Mouse (Mus musculus) adrenal gland (tissue): ENCODE data around the gene Auts2.

Experiments used
- intact Hi-C: fragments of 180-260 bp; cut with DNase I; formaldehyde crosslinking; loops from one replicate; pipeline ENCODE4 v1.15.1; 2025

Gene Auts2

DNA sequence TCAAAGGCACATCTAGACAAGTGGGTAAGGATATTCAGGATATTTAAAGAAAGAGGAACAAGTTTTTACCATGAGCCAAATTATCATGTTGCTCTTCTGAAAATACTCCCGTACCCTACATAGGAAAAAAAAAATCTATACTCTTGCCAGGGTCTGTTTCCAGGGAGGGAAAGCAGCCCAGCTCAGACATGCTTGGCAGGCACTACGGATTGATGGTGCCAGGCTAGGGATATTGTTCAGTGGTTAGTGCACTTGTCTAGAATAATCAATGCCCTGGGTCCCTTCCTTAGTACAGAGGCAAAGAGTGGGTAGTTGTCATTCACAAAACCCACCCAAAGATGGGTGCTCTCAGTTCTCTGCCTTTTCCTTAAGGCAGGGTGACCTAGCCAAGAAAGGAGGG lies 90.8 kb downstream of the Auts2 start:
- intact Hi-C loops, result no loop called here

DNA sequence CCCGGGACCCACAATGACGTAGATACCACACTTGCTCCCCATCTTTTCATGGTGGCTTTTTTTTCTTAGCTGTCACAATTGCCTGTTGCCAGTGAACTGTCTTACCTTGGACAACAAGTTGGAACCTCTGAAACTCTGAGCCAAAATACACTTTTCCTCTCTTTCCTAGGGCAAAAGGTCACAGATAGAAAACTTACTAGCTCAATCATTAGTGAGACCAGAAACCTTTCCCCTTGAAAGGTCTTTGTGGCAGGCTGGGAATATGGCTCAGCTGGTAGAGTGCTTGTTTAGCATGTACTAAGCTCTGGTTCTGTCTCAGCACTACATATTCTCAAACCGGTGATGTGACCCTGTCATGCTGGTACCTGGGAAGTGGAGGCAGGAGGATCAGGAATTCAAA lies 93.1 kb downstream of the Auts2 start:
- intact Hi-C loops, result no loop called here

GRCm38 (mm10) chr5:132448401-132449066 lies 94.6 kb downstream of the Auts2 start:
- intact Hi-C loops, result no loop called here

- intact Hi-C loops, result no loop called here
Observed at GRCm38 (mm10) chr5:132445213-132445954, 97.8 kb downstream of the Auts2 start.

- intact Hi-C loops, result no loop called here
Observed at GRCm38 (mm10) chr5:132442948-132443347, 100.2 kb downstream of the Auts2 start.

- intact Hi-C loops, result no loop called here
Observed at GRCm38 (mm10) chr5:132438414-132438813, 104.7 kb downstream of the Auts2 start.

DNA sequence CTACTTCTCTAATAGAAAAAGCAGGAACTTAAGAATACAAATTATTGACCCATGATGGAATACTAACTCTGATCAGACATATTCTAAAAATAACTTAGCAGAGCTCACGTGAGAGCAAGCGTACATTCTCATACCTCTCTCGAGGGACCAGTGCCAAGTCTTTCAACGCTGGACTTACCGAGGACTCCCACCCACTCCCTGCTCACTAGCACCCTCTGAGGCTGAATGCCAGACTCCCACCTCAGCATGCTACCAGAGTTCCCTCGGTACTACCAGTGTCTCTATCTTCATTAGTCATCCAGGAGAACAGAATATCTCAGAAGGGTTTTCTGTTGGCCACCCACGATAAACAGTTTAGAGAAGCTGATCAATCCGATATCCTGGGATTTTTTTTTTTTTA lies 105.2 kb downstream of the Auts2 start:
- intact Hi-C loops, result no loop called here

- intact Hi-C loops, result no loop called here
Observed at GRCm38 (mm10) chr5:132437478-132437877, 105.7 kb downstream of the Auts2 start.

DNA sequence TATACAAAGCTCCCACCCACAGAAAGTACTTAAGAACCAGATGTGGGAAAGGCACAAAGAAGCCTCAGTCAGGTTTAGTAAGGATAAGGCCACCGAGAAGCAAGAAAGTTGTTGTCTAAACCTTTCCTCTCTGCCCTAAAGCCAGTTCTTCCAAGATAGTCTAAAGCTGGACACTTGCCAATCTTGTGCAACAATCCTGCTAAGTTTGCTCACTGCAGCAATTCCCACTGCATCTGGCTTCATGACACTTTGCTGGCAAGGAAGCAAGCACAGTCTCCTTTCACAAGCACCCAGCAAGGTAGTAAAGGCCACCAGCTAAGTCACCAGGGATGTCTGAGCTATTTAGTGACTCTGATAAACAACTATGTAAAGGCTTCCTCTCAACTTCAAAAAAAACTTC lies 106.2 kb downstream of the Auts2 start:
- intact Hi-C loops, result no loop called here

DNA sequence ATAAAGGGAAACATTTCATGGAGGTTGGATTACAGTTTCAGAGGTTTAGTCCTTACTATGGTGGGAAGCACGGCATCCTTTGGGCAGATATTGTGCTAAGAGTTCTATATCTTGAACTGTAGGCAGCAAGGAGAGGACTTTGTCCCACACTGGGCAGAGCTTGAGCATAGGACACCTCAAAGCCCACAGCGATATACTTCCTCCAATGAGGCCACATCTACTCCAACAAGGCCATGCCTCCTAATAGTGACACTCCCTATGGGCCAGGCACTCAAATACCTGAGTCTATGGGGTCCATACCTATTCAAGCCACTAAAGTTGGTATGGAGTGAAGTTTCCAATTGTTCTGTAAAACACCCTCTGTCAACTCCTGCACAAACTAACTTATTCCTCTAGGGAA lies 106.7 kb downstream of the Auts2 start:
- intact Hi-C loops, result no loop called here

DNA sequence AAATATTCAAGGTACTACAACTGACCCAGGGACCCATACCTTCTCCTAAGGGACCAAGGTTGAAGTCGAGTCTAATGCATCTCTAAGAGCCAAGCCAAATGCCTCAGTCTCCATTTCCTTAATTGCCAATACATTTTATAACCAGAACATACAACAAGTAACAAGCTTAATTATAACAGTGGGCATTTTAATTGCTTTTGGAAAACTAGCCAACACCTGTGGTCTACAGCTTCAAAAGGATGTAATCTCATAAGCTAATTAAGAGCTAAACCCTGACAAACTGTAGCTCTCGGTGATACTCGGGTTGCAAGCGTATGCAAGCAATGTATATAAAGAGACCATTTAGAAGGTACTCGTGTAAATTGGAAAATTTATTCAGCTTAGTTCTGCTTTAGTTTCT lies 107.7 kb downstream of the Auts2 start:
- intact Hi-C loops, result no loop called here

DNA sequence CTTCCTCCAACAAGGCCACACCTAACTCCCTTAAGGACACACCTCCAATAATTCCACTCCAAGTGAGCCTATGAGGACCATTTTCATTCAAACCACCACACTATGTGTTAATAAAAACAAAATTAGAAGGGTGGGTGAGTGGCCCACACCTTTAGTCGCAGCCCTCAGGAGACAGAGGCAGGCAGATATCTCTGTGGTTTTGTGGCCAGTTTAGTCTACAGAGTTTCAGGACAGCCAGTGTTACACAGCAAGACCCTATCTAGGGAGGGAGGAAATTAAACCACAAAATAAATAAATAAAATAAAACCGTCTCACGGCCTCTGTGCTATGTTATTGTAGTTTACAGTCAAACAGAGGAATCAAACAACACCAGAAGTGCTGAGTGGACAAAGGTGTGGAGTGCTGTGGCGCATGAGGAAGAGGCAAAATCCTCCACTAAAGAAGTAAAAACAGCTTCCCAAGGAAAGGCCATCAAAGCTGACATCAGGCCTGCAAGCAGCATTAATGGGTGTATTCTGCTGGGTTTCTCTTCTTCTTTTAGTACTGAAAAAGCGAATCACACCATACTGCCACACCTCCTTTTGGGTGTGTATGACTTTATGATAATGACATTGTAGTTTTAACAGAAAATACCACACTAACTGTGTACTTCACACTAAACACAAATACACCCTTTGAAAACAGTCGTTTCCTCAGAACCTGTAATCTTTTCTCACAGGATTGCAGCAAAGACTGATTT lies 109.6 kb downstream of the Auts2 start:
- intact Hi-C loops, result no loop called here

GRCm38 (mm10) chr5:132429363-132429762 lies 113.8 kb downstream of the Auts2 start:
- intact Hi-C loops, result no loop called here

- intact Hi-C loops, result no loop called here
Observed at GRCm38 (mm10) chr5:132426342-132426741, 116.8 kb downstream of the Auts2 start.

DNA sequence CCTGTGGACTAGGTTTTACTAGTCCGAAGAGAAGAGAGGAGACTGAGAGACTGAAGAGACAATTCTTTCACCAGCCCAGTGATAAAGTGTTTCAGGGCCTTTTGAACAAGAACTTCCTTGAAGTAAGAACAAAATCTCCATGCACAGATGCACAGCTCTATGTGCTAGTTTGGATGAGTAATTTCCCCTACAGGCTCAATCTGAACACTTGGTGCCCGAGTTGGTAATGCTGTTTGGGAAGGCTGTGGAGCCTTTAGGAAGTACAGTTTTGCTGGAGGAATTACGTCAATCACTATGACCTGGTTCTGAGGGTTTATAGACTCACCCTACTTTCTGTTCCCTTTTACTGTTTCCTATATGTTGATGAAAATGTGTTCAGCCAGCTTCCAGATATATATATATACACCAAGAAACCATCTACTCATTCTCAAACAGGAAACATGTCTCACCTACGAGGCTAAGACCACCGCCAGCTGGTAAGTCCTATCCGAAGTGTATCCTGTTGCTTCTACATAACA lies 117.3 kb downstream of the Auts2 start:
- intact Hi-C loops, result no loop called here

- intact Hi-C loops, result no loop called here
Observed at GRCm38 (mm10) chr5:132410338-132410852, 132.7 kb downstream of the Auts2 start.

GRCm38 (mm10) chr5:132408892-132409575 lies 134.1 kb downstream of the Auts2 start:
- intact Hi-C loops, result no loop called here

- intact Hi-C loops, result no loop called here
Observed at GRCm38 (mm10) chr5:132400556-132400955, 142.6 kb downstream of the Auts2 start.

DNA sequence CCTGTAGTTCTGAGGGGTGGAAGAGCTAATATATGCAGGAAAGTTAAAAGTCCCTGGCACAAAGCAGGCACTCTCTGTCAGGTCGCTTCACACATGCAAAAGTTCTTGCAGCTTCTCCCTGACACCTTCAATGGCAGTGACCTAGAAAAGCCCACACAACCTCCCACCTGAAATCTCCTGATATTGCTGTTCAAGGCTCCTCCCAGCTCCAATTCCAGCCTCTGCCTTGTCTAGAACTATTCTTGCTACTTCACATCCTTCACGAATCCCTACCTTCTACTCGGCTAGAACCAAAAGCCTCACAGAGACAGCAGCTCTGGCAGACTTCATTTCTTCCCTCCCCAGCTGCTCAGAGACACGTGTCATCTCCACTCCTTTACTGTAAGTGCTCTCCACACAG lies 143.7 kb downstream of the Auts2 start:
- intact Hi-C loops, result no loop called here

DNA sequence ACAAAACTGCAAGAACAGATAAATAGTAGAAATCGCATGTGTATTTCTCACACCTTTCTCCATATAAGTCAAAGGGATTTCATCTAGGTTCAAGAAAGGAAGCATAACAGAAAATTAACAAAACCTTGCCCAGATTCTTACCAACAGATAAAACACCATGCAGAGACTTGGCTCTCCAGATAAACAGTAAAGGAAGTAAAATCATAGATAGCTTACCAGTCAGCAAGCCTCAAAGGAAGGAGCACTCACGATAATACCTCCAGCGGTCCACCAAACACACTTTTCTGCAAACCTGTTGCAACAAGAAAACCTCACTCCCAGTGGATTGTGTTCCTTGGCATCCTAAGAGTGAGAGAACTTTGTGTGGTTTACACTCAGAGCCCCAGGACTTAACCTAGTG lies 147.2 kb downstream of the Auts2 start:
- intact Hi-C loops, result no loop called here
